Mouse (Mus musculus) kidney, adult 2 months (tissue): Measurements from ENCODE around the gene Smo. TPM values are rescaled to one million over a fixed set of nuclear protein-coding genes. Genes with fewer than 3 reads are reported as not detected.

ENCODE experiments used
- DNase-seq: peaks from one replicate; pipeline ENCODE4 v3.0.0; 2021
- H3K27ac ChIP-seq: fragments of 200-500 bp; 2 replicates; pipeline ENCODE4 v1.5.1; 2012; ENCODE audit warnings: low read depth, low read length, control low read depth, inconsistent platforms; ENCODE audit not compliant: insufficient read depth
- H3K27me3 ChIP-seq: fragments of 200-500 bp; replicated peaks from 2 replicates; pipeline ENCODE4 v1.6.1; 2012; ENCODE audit warnings: mild to moderate bottlenecking, moderate library complexity, low read length, inconsistent platforms; ENCODE audit not compliant: control insufficient read depth, insufficient read depth
- H3K36me3 ChIP-seq: fragments of 200-500 bp; 2 replicates; pipeline ENCODE4 v1.6.1; 2012; ENCODE audit warnings: mild to moderate bottlenecking, moderate library complexity, low read length, inconsistent platforms; ENCODE audit not compliant: control insufficient read depth, insufficient read depth
- H3K4me1 ChIP-seq: fragments of 200-500 bp; 2 replicates; pipeline ENCODE4 v1.6.1; 2011; ENCODE audit warnings: low read length; ENCODE audit not compliant: control insufficient read depth, insufficient read depth
- H3K4me3 ChIP-seq: fragments of 200-500 bp; 2 replicates; pipeline ENCODE4 v1.5.1; 2011; ENCODE audit warnings: mild to moderate bottlenecking, low read depth, low read length, control low read depth; ENCODE audit not compliant: insufficient read depth
- CTCF ChIP-seq: fragments of 200-500 bp; conservative IDR thresholded peaks from 2 replicates; pipeline ENCODE4 v1.5.1; 2011; ENCODE audit warnings: low read depth, mild to moderate bottlenecking, control low read depth, low read length, moderate library complexity, mixed read lengths; ENCODE audit not compliant: insufficient read depth, insufficient read length
- POLR2A ChIP-seq: fragments of 200-500 bp; IDR thresholded peaks from one replicate; pipeline ENCODE4 v1.6.1; 2011; ENCODE audit warnings: low read depth, low read length, control low read depth
- WGBS: fragments of 180-500 bp; shearing (Covaris S2); methylation state at CpG from one replicate; pipeline ENCODE4 v1.1.7; 2018; 5-methylcytosine and 5-hydroxymethylcytosine counted together
- polyA plus RNA-seq: library from polyadenylated mRNA; depleted of rRNA; stranded (reverse); fragments of >200 nt; gene quantifications from 2 replicates; pipeline ENCODE4 v1.2.3, GENCODE M21; 2012

The Smo gene
- polyA plus RNA-seq, 1 experiment = 53.4 TPM

GRCm38 (mm10) chr6:29784413-29785021, 49.2 kb downstream of the Smo start:
- no peak overlapping the region for H3K4me3 ChIP-seq
- H3K4me1 ChIP-seq = peaks cover 5% of the 10 kb centered on the region; the same call in 1 of the 2 replicates
- no peaks in the 10 kb centered on the region for H3K36me3 ChIP-seq
- H3K27ac ChIP-seq = no peak overlapping the region
- no peaks in the 10 kb centered on the region for H3K27me3 ChIP-seq
- WGBS = 91% methylated on average over 3 of the region's 3 CpGs
- TF ChIP-seq CTCF (no peak), POLR2A (no peak)
- no peak for DNase-seq

- 77% methylated on average over 5 of the region's 5 CpGs for WGBS
- Histone ChIP-seq H3K27me3 (no peaks in the 10 kb centered on the region), H3K4me3 (no peak overlapping the region), H3K4me1 (peaks cover 7% of the 10 kb centered on the region; the same call in 1 of the 2 replicates), H3K36me3 (no peaks in the 10 kb centered on the region), H3K27ac (no peak overlapping the region)
- no peak for DNase-seq
- no peak for TF ChIP-seq CTCF
- TF ChIP-seq POLR2A = no peak
These were observed 50.5 kb downstream of the Smo start for GRCm38 (mm10) chr6:29785759-29786158.

DNA sequence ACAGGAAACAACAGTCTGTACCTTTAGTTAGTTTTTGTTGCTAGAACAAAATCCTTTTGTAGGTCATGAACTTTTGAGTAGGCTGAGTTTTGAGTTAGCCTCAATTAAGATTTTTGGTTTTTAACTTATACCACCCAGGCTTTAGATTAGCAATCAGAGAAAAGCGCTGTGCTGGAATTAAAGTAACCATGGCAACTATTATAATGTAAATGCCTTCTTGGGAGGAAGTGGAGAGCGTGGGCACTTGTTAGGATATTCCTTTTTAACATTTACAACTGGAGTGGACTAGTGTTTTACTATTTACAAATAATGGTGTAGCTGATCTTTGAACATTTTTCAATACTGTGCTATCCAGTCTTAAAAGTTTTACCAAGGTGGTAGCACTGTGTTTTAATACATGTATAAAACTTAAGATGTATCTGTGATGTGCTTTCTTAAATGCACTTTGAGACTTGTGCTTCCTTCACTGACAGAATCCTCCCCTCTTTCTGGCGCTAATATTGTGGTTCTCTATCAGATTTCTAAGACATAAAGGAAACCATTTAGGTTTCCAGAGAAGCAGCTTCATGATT, 53.6 kb downstream of the Smo start:
- H3K27ac ChIP-seq = no peak overlapping the region
- no peak for TF ChIP-seq POLR2A
- TF ChIP-seq CTCF = no peak
- no peak for DNase-seq
- no peak overlapping the region for H3K4me3 ChIP-seq
- no peaks in the 10 kb centered on the region for H3K27me3 ChIP-seq
- H3K36me3 ChIP-seq = no peaks in the 10 kb centered on the region
- WGBS = 85% methylated on average over 3 of the region's 3 CpGs
- peaks cover 7% of the 10 kb centered on the region; the same call in 1 of the 2 replicates for H3K4me1 ChIP-seq

DNA sequence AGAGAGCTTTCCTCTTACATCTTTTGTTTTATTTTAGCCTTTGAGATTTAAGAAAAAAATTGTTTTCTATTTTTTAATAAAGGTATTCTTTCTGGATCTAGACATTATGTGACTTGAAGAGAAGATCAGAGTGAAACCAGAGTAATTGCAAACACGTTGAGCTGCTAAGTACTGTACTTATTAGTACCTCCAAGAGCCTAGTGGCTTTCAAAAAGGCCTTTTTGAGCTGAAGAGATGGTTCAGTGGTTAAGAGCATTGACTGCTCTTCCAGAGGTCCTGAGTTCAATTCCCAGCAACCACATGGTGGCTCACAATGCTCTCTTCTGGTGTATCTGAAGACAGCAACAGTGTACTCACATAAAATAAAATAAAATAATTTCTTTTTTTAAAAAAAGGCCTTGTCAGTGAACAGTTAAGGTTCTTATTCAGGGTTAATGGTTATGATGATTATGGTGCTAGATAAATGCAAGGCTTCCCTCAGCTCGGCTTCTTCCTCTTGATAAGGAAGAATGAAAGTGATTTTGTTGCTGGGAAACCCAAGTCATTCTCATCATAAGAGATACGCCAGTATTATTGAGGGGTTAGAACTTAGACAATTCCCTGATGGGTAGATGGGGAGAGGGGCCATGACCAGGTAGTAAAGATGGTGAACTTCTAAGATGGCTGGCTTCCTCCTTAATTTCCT, 54.9 kb downstream of the Smo start:
- Histone ChIP-seq H3K36me3 (no peaks in the 10 kb centered on the region; the same call in 1 of the 2 replicates), H3K27ac (no peak overlapping the region), H3K27me3 (no peaks in the 10 kb centered on the region), H3K4me3 (no peak overlapping the region), H3K4me1 (peaks cover 4% of the 10 kb centered on the region; the same call in 1 of the 2 replicates)
- DNase-seq = no peak
- 86% methylated on average over 3 of the region's 3 CpGs for WGBS
- TF ChIP-seq CTCF (no peak), POLR2A (no peak)

DNA sequence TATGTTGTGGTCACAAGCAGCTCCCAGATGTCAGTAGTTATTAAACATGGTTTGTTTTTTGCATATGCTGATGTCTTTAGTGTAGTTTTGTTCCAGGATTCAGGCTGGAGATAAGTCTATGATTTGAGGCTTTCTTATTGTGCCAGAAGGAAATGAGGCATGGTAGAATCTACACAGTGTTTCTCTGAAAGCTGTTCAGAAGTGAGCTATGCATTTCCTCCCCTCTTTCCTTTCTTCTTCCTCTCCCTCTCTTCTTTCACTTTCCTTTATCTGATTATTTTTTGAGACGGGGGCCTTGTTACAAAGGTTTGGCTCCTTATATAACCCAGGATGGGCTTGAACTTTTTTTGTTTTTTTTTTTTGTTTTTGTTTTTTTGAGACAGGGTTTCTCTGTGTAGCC, 58.2 kb downstream of the Smo start:
- no peak for DNase-seq
- WGBS = 82% methylated on average over 1 of the region's 1 CpGs
- H3K27me3 ChIP-seq = no peaks in the 10 kb centered on the region
- H3K4me3 ChIP-seq = no peak overlapping the region
- TF ChIP-seq POLR2A (no peak), CTCF (no peak)
- H3K36me3 ChIP-seq = no peaks in the 10 kb centered on the region; the same call in 1 of the 2 replicates
- H3K27ac ChIP-seq = no peak overlapping the region
- H3K4me1 ChIP-seq = peaks cover 4% of the 10 kb centered on the region; the same call in 1 of the 2 replicates

- Histone ChIP-seq H3K36me3 (no peaks in the 10 kb centered on the region; the same call in 1 of the 2 replicates), H3K27ac (no peak overlapping the region), H3K4me3 (no peak overlapping the region), H3K4me1 (peaks cover under 1% of the 10 kb centered on the region; the same call in 1 of the 2 replicates), H3K27me3 (no peaks in the 10 kb centered on the region)
- DNase-seq = peak; percentile 27
- TF ChIP-seq CTCF = no peak
- no peak for TF ChIP-seq POLR2A
- WGBS = 66% methylated on average over 6 of the region's 6 CpGs
These were observed 59.3 kb downstream of the Smo start for GRCm38 (mm10) chr6:29794582-29794981.

- WGBS = 69% methylated on average over 1 of the region's 1 CpGs
- peaks cover 16% of the 10 kb centered on the region; the same call in 1 of the 2 replicates for H3K4me1 ChIP-seq
- no peak for DNase-seq
- no peak overlapping the region for H3K4me3 ChIP-seq
- TF ChIP-seq POLR2A (no peak), CTCF (no peak)
- H3K36me3 ChIP-seq = no peaks in the 10 kb centered on the region; the same call in 1 of the 2 replicates
- no peaks in the 10 kb centered on the region for H3K27me3 ChIP-seq
- peak overlapping the region; percentile 88; the same call in 1 of the 2 replicates for H3K27ac ChIP-seq
These were observed 67.7 kb downstream of the Smo start for GRCm38 (mm10) chr6:29802979-29803378.
